Comparison of ENCODE assay signal across 18 mouse cellular contexts in genomic region chr1:73822616-73823015, GRCm38 (mm10).
DNase-seq lines count a peak whose midpoint lies in the region; ATAC-seq and TF ChIP-seq lines count a peak whose summit lies in the region.
"Had no signal": no experiment of that assay in that cellular context is flagged by ENCODE, and none has a peak within 500 bp of the region (broad histone marks: within the 10 kb centered on the region; RNA-seq: fewer than 3 reads in every experiment).

No protein-coding gene starts in this region.

- no peaks in the 10 kb centered on the region for H3K36me3 ChIP-seq in heart, embryonic 10.5 days
- no peaks in the 10 kb centered on the region for H3K36me3 ChIP-seq in stomach, embryonic 16.5 days (ENCODE audit: control insufficient read depth, insufficient read depth, low read length)
- no peaks in the 10 kb centered on the region for H3K36me3 ChIP-seq in stomach, postnatal 0 days (ENCODE audit: control insufficient read depth, insufficient read depth, low read length)
- H3K36me3 ChIP-seq: embryonic facial prominence, embryonic 13.5 days had no signal

- peaks cover 11% of the 10 kb centered on the region; the same call in 1 of the 2 replicates for H3K27me3 ChIP-seq in heart, embryonic 10.5 days (ENCODE audit: insufficient read depth, poor library complexity, severe bottlenecking)
- H3K27me3 ChIP-seq in stomach, embryonic 16.5 days (ENCODE audit: control insufficient read depth, insufficient read depth, low read length): no peaks in the 10 kb centered on the region
- H3K27me3 ChIP-seq in stomach, postnatal 0 days (ENCODE audit: control insufficient read depth, insufficient read depth, low read length): no peaks in the 10 kb centered on the region
- H3K27me3 ChIP-seq: embryonic facial prominence, embryonic 13.5 days had no signal

- ATAC-seq in stomach, embryonic 16.5 days (ENCODE audit: insufficient read depth, low FRiP score): peak; percentile 35; the same call in 1 of the 2 replicates
- no peak for ATAC-seq in stomach, postnatal 0 days (ENCODE audit: low FRiP score, low TSS enrichment)
- no peak for ATAC-seq in inflammation-experienced regulatory T-cells, adult 6 months
- ATAC-seq: hindbrain, postnatal 0 days had no signal

- 50% methylated on average over 6 of the region's 6 CpGs for WGBS in heart, embryonic 10.5 days
- 36% methylated on average over 6 of the region's 6 CpGs for WGBS in stomach, embryonic 16.5 days
- WGBS in stomach, postnatal 0 days: 47% methylated on average over 6 of the region's 6 CpGs

- peaks cover 39% of the 10 kb centered on the region for H3K4me1 ChIP-seq in heart, embryonic 10.5 days
- H3K4me1 ChIP-seq in stomach, embryonic 16.5 days (ENCODE audit: control insufficient read depth, insufficient read depth, low read length): peaks cover 23% of the 10 kb centered on the region
- no peaks in the 10 kb centered on the region for H3K4me1 ChIP-seq in stomach, postnatal 0 days (replicated peaks; ENCODE audit: control insufficient read depth, insufficient read depth)

- no peaks in the 10 kb centered on the region for H3K9me3 ChIP-seq in heart, embryonic 10.5 days
- no peaks in the 10 kb centered on the region for H3K9me3 ChIP-seq in stomach, embryonic 16.5 days (replicated peaks; ENCODE audit: control insufficient read depth, low read length)
- H3K9me3 ChIP-seq in stomach, postnatal 0 days (ENCODE audit: control insufficient read depth, low read length): no peaks in the 10 kb centered on the region
- H3K9me3 ChIP-seq: embryonic facial prominence, embryonic 13.5 days had no signal

- H3K4me2 ChIP-seq in stomach, embryonic 16.5 days (ENCODE audit: low read depth, low read length): no peak overlapping the region
- no peak overlapping the region for H3K4me2 ChIP-seq in stomach, postnatal 0 days (replicated peaks; ENCODE audit: low read depth)
- H3K4me2 ChIP-seq: embryonic facial prominence, embryonic 13.5 days had no signal

- H3K4me3 ChIP-seq in heart, embryonic 10.5 days: no peak overlapping the region
- no peak overlapping the region for H3K4me3 ChIP-seq in stomach, embryonic 16.5 days (replicated peaks; ENCODE audit: low read length)
- H3K4me3 ChIP-seq in stomach, postnatal 0 days (ENCODE audit: low read depth, low read length): no peak overlapping the region
- H3K4me3 ChIP-seq: embryonic facial prominence, embryonic 13.5 days; layer of hippocampus, adult 2 months had no signal

- 0 out of 2 replicates have a peak overlapping the region, but pooled peaks have one; percentile 22 for H3K27ac ChIP-seq in heart, embryonic 10.5 days
- no peak overlapping the region for H3K27ac ChIP-seq in stomach, embryonic 16.5 days (ENCODE audit: low read length)
- no peak overlapping the region for H3K27ac ChIP-seq in stomach, postnatal 0 days (replicated peaks)
- H3K27ac ChIP-seq: embryonic facial prominence, embryonic 13.5 days; hindbrain, postnatal 0 days; layer of hippocampus, adult 2 months; macrophage had no signal

- no peak for TF ChIP-seq EP300 in stomach, postnatal 0 days (optimal IDR thresholded peaks at IDR 0.05)

- H3K9ac ChIP-seq in stomach, embryonic 16.5 days (ENCODE audit: low read length): no peak overlapping the region
- no peak overlapping the region for H3K9ac ChIP-seq in stomach, postnatal 0 days (ENCODE audit: low read length)
- H3K9ac ChIP-seq: embryonic facial prominence, embryonic 13.5 days had no signal

- no peak for DNase-seq in heart, embryonic 10.5 days (ENCODE audit: low spot score)
- no peak for DNase-seq in heart, postnatal 4 days
- DNase-seq in kidney, postnatal 14 days: peak; percentile 44
- no peak for DNase-seq in kidney, postnatal 36 days
- no peak for DNase-seq in stomach, postnatal 0 days (ENCODE audit: low spot score)
- DNase-seq in adrenal gland, adult (ENCODE audit: inconsistent age in 2 of 2, low spot score in 1 of 2): no peak
- DNase-seq: adrenal gland, adult 8-10 months; cerebellum, adult 11-12 months; cerebellum, postnatal 25 days; left cerebral cortex, postnatal 4 days; midbrain, embryonic 14.5 days; thymus, postnatal 36 days had no signal

- no peak for TF ChIP-seq CTCF in stomach, postnatal 0 days (IDR thresholded peaks at IDR 0.05; ENCODE audit: low read depth)
